Mouse (Mus musculus) forebrain, postnatal 0 days (tissue): ENCODE data around the gene Cep97. TPM values are rescaled to one million over a fixed set of nuclear protein-coding genes. Genes with fewer than 3 reads are reported as not detected.
"Not testable (repeated sequence)": the region's sequence is repeated elsewhere in the genome, so short reads cannot be mapped to it uniquely, and the experiment has no call there.

Experiments used
- ATAC-seq: fragments of 200-750 bp; cut with Nextera tagmentation; 2 replicates; pipeline ENCODE4 v1.8.0; 2017; ENCODE audit warnings: mild to moderate bottlenecking, moderate library complexity
- DNase-seq: peaks from one replicate; pipeline ENCODE4 v3.0.0-alpha.2; 2015
- H3K27ac ChIP-seq: fragments of 300-500 bp; sonication (generic); 2 replicates; pipeline ENCODE4 v1.5.1; 2014; ENCODE audit warnings: low read depth, mild to moderate bottlenecking, antibody characterized with exemption, low read length, moderate library complexity, mixed read lengths
- H3K27me3 ChIP-seq: fragments of 300-500 bp; sonication (generic); 2 replicates; pipeline ENCODE4 v1.6.1; 2014; ENCODE audit warnings: mild to moderate bottlenecking, low read length, mixed read lengths; ENCODE audit not compliant: insufficient read depth
- H3K36me3 ChIP-seq: fragments of 300-500 bp; sonication (generic); 2 replicates; pipeline ENCODE4 v1.6.1; 2014; ENCODE audit warnings: mild to moderate bottlenecking, moderate library complexity; ENCODE audit not compliant: insufficient read depth
- H3K4me1 ChIP-seq: fragments of 300-500 bp; sonication (generic); 2 replicates; pipeline ENCODE4 v1.6.1; 2014; ENCODE audit warnings: antibody characterized with exemption; ENCODE audit not compliant: insufficient read depth
- H3K4me2 ChIP-seq: fragments of 300-500 bp; sonication (generic); 2 replicates; pipeline ENCODE4 v1.6.1; 2014; ENCODE audit warnings: low read depth, mild to moderate bottlenecking, moderate library complexity
- H3K4me3 ChIP-seq: fragments of 300-500 bp; sonication (generic); 2 replicates; pipeline ENCODE4 v1.5.1; 2014; ENCODE audit warnings: low read depth, low read length, mixed read lengths
- H3K9ac ChIP-seq: fragments of 300-500 bp; sonication (generic); 2 replicates; pipeline ENCODE4 v1.6.1; 2014; ENCODE audit warnings: mild to moderate bottlenecking
- H3K9me3 ChIP-seq: fragments of 300-500 bp; sonication (generic); 2 replicates; pipeline ENCODE4 v1.6.1; 2016; ENCODE audit warnings: low read length
- CTCF ChIP-seq: sonication (generic); IDR thresholded peaks from 2 replicates; pipeline ENCODE4 v1.5.1; 2016; ENCODE audit warnings: antibody characterized with exemption, control low read depth, low read depth
- WGBS: fragments of 180-500 bp; shearing (Covaris S2); extraction: QIAGEN DNeasy Blood & Tissue Kit; methylation state at CpG from one replicate; pipeline ENCODE4 v1.1.7; 2014; 5-methylcytosine and 5-hydroxymethylcytosine counted together
- polyA plus RNA-seq: library from polyadenylated mRNA; unstranded; fragments of >200 nt; fragmentation: Nextera tagmentation; extraction: Ambion mirVana; gene quantifications from 2 replicates; pipeline ENCODE4 v1.2.1, GENCODE M21; 2015
- total RNA-seq: library from RNA; depleted of rRNA; stranded (reverse); fragments of >200 nt; gene quantifications from 2 replicates; pipeline ENCODE4 v1.2.3, GENCODE M21; 2014; rRNA removed

Gene Cep97
- total and polyA plus RNA-seq, 2 experiments from 2014 or later = 6.5 to 9.4 TPM

DNA sequence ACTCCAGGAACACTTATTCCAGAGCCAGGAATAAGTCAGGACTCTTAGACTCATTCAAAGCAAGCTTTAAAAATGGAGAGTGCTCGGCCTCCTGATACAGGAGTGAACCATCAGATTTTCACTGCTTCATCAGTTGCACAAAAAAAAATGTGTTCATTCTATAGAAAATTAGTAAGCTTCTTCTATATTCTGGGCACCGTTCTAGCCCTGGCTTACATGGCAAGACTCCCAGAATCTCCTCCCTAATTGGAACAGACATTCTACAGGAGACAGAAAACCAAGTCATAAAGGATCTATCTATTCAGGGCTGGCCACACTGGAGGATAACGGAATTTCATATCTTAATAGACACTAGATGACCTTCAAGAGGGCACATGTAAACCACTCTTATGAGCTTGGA is 73.6 kb downstream of the Cep97 start:
- H3K4me1 ChIP-seq = no peaks in the 10 kb centered on the region
- H3K9ac ChIP-seq = no peak overlapping the region
- H3K4me2 ChIP-seq = no peak overlapping the region
- ATAC-seq = no peak
- 47% methylated on average over 3 of the region's 3 CpGs for WGBS
- peaks cover 9% of the 10 kb centered on the region for H3K36me3 ChIP-seq
- no peaks in the 10 kb centered on the region for H3K9me3 ChIP-seq
- no peak overlapping the region for H3K27ac ChIP-seq
- no peak for TF ChIP-seq CTCF
- no peak for DNase-seq
- H3K27me3 ChIP-seq = no peaks in the 10 kb centered on the region
- no peak overlapping the region for H3K4me3 ChIP-seq

DNA sequence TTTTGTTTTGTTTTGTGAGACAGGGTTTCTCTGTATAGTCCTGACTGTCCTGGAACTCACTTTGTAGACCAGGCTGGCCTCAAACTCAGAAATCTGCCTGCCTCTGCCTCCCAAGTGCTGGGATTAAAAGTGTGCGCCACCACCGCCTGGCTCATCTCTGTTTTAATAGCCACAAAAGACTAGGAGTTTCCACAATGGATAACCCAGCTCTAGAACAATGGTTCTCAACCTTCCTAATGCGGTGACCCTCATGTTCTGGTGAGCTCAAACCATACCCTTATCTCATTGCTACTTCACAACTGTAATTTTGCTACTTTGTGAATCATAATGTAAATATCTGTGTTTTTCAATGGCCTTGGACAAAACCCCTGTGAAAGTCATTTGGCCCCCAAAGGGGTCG is 75.2 kb downstream of the Cep97 start:
- not testable (repeated sequence) for H3K36me3 ChIP-seq, H3K9me3 ChIP-seq, H3K4me3 ChIP-seq, H3K27ac ChIP-seq, H3K27me3 ChIP-seq, DNase-seq, ATAC-seq, H3K4me2 ChIP-seq, H3K4me1 ChIP-seq, H3K9ac ChIP-seq
- 96% methylated on average over 4 of the region's 4 CpGs for WGBS

DNA sequence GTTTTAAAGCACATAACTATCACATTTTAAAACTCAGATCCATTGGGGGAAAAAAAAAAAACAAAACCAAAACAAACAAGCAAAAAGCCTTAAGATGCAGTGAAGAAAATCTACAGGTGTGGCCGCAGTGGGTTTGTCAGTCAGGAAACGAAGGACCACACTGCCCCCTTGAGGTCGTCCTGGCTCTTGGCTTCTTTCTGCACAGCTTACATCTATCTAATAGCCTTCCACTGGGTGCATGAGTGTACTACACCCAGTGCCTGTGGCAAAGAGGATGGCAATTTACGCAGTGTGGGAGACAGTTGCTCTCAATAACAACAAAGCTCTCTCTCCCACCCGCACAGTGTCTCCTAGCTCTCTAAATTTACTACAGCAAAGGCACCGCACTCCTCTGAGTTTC is 76.2 kb downstream of the Cep97 start:
- no peak overlapping the region for H3K9ac ChIP-seq
- ATAC-seq (peak; percentile 63), DNase-seq (peak; percentile 30)
- H3K36me3 ChIP-seq = peaks cover 3% of the 10 kb centered on the region
- H3K27ac ChIP-seq = no peak overlapping the region
- 66% methylated on average over 6 of the region's 6 CpGs for WGBS
- H3K4me2 ChIP-seq = no peak overlapping the region
- no peak overlapping the region for H3K4me3 ChIP-seq
- peak; percentile 64 for TF ChIP-seq CTCF
- no peaks in the 10 kb centered on the region for H3K27me3 ChIP-seq
- H3K4me1 ChIP-seq = no peaks in the 10 kb centered on the region
- H3K9me3 ChIP-seq = no peaks in the 10 kb centered on the region

DNA sequence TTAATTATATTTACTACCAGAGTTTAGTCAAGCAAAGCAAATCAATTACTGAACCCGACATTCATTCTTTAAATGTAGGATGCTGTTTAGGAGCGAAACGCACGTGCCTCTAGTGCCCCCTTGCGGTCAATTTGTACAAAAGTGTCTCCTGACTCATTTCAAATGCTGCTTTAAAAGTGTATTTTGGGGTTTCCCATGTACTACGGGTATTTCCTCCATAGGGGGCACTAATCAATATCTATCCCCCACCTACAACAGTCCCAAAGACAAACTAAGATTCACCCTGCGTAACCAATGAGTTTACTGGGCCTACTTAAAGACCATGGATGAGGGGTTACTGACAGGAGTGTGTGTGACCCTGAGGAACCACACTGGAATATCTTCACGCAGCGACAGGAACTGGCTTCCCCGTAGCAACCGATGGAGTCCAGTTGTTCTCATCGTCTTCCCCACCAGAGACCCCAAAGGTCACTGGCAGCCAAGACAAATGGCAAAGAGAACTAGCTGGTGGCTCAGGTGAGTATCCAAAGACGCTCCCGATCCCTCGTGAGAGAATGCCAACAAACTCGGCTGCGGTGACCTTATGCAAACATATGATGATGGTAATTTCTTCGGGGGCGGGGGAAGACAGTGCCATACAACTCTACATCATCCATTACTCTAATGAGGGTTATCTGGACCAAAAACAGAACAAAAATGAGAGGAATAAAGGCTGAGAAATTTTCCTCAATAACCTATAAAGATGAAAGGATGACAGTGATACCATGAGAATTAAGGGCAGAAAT is 81.5 kb downstream of the Cep97 start:
- no peaks in the 10 kb centered on the region for H3K4me1 ChIP-seq
- peak; percentile 86 for ATAC-seq
- no peak overlapping the region for H3K4me3 ChIP-seq
- no peak overlapping the region for H3K27ac ChIP-seq
- DNase-seq = peak; percentile 91
- WGBS = 61% methylated on average over 19 of the region's 19 CpGs
- H3K4me2 ChIP-seq = no peak overlapping the region
- H3K9ac ChIP-seq = no peak overlapping the region
- no peaks in the 10 kb centered on the region; the same call in 1 of the 2 replicates for H3K36me3 ChIP-seq
- H3K9me3 ChIP-seq = no peaks in the 10 kb centered on the region
- peak; percentile 92 for TF ChIP-seq CTCF
- no peaks in the 10 kb centered on the region for H3K27me3 ChIP-seq

DNA sequence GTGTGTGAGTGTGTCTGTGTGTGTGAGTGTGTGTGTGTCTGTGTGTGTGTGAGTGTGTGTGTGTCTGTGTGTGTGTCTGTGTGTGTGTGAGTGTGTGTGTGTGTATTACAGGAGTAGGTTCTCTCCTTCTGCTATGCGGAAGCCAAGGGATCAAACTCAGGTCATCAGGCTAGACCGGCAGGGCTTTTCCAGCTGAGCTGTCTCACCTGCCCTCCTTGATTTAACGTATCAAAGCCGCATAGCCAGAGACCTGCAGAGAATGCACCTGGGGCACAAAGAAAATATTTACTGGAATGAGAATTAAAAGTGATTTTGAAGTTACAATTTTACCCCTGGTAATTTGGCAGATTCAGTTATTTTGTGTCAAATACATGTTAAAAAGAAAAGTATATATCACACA is 82.1 kb downstream of the Cep97 start:
- H3K27ac ChIP-seq = no peak overlapping the region
- no peak overlapping the region for H3K9ac ChIP-seq
- H3K27me3 ChIP-seq = no peaks in the 10 kb centered on the region
- no peaks in the 10 kb centered on the region for H3K9me3 ChIP-seq
- H3K4me2 ChIP-seq = no peak overlapping the region
- DNase-seq (no peak), ATAC-seq (0 out of 2 replicates have a peak, but pooled peaks have one; percentile 25)
- WGBS = 45% methylated on average over 4 of the region's 4 CpGs
- H3K4me1 ChIP-seq = no peaks in the 10 kb centered on the region
- H3K4me3 ChIP-seq = no peak overlapping the region
- TF ChIP-seq CTCF = no peak
- H3K36me3 ChIP-seq = no peaks in the 10 kb centered on the region; the same call in 1 of the 2 replicates

DNA sequence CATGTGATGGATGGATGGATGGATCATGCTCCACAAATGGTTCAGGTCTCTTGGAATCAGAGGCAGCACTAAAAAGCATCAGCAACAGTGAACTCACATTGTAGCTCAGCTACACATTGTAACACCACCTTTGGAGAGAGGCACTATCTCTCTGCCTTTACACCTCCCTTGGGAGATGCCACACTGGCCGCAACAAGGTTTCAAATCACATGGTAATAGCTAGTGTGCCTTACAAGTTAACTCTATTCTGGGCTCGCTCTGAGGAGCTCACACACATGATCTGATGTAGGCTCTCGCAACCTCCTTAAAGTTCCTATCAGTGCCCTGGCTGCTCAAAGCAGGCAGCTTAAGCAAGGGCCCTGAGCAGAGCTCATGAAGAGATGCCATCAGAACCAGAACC is 84.2 kb downstream of the Cep97 start:
- WGBS = 94% methylated on average over 3 of the region's 3 CpGs
- DNase-seq = no peak
- no peak overlapping the region for H3K4me2 ChIP-seq
- H3K36me3 ChIP-seq = no peaks in the 10 kb centered on the region; the same call in 1 of the 2 replicates
- no peak overlapping the region for H3K9ac ChIP-seq
- H3K4me1 ChIP-seq = no peaks in the 10 kb centered on the region
- H3K4me3 ChIP-seq = no peak overlapping the region
- no peak for ATAC-seq
- TF ChIP-seq CTCF = no peak
- no peaks in the 10 kb centered on the region for H3K9me3 ChIP-seq
- H3K27ac ChIP-seq = no peak overlapping the region
- no peaks in the 10 kb centered on the region for H3K27me3 ChIP-seq

Other genes with a start within 250 kb of the Cep97 start
- 1.9 and 2.4 TPM in 2 replicates for gene Nfkbiz, start 96.0 kb downstream of the Cep97 start, total RNA-seq
- gene Nfkbiz, start 96.0 kb downstream of the Cep97 start, polyA plus RNA-seq = 1.1 and 1.5 TPM in 2 replicates
- gene Nxpe3, start 39.6 kb downstream of the Cep97 start, total RNA-seq = 1.8 and 2.2 TPM in 2 replicates
- gene Nxpe3, start 39.6 kb downstream of the Cep97 start, polyA plus RNA-seq = 0.50 and 1.2 TPM in 2 replicates
- gene Rpl24, start 31.4 kb upstream of the Cep97 start, total RNA-seq = 576 and 901 TPM in 2 replicates
- 584 and 740 TPM in 2 replicates for gene Rpl24, start 31.4 kb upstream of the Cep97 start, polyA plus RNA-seq
- 22.3 and 23.7 TPM in 2 replicates for gene Zbtb11, start 39.0 kb upstream of the Cep97 start, total RNA-seq
- 9.9 and 15.6 TPM in 2 replicates for gene Zbtb11, start 39.0 kb upstream of the Cep97 start, polyA plus RNA-seq
- gene Pcnp, start 94.9 kb upstream of the Cep97 start, total RNA-seq = 92.8 and 106 TPM in 2 replicates
- 231 and 236 TPM in 2 replicates for gene Pcnp, start 94.9 kb upstream of the Cep97 start, polyA plus RNA-seq
- 16.1 and 20.5 TPM in 2 replicates for gene Trmt10c, start 103.0 kb upstream of the Cep97 start, total RNA-seq
- gene Trmt10c, start 103.0 kb upstream of the Cep97 start, polyA plus RNA-seq = 16.8 and 19.3 TPM in 2 replicates
- 28.9 and 35.0 TPM in 2 replicates for gene Senp7, start 113.5 kb upstream of the Cep97 start, total RNA-seq
- gene Senp7, start 113.5 kb upstream of the Cep97 start, polyA plus RNA-seq = 26.2 and 32.8 TPM in 2 replicates